In genomic region chr15:3232168-3232835, GRCm38 (mm10) we compare ENCODE assay signal across 9 mouse cellular contexts. TPM values are rescaled to one million over a fixed set of nuclear protein-coding genes. Genes with fewer than 3 reads are reported as not detected.
DNase-seq lines count a peak whose midpoint lies in the region; ATAC-seq and TF ChIP-seq lines count a peak whose summit lies in the region.
"Had no signal": no experiment of that assay in that cellular context is flagged by ENCODE, and none has a peak within 500 bp of the region (broad histone marks: within the 10 kb centered on the region; RNA-seq: fewer than 3 reads in every experiment).

No protein-coding gene starts in this region.

- 17% methylated on average over 9 of the region's 9 CpGs for WGBS in hindbrain, embryonic 14.5 days
- WGBS in liver, embryonic 15.5 days (ENCODE audit: insufficient replicate concordance), result 49% methylated on average over 9 of the region's 9 CpGs
- WGBS in small intestine, adult 2 months, result 62% methylated on average over 9 of the region's 9 CpGs

- no peak for TF ChIP-seq POLR2A in bone marrow macrophage, adult 2 months (IDR thresholded peaks at IDR 0.05; ENCODE audit: borderline replicate concordance, low read depth, low read length)
- no peak for TF ChIP-seq POLR2A in small intestine, adult 2 months (IDR thresholded peaks at IDR 0.05; ENCODE audit: low read depth, low read length)

- no peak for TF ChIP-seq CTCF in gastrocnemius, adult 2 months (IDR thresholded peaks at IDR 0.05)
- TF ChIP-seq CTCF in bone marrow macrophage, adult 2 months (IDR thresholded peaks at IDR 0.05; ENCODE audit: low read depth, low read length), result no peak
- TF ChIP-seq CTCF in small intestine, adult 2 months (IDR thresholded peaks at IDR 0.05; ENCODE audit: extremely low read depth, insufficient read length, insufficient replicate concordance, low read depth, low read length), result no peak

- DNase-seq in gastrocnemius, adult 2 months, result no peak
- DNase-seq in gastrocnemius, postnatal 10 days, result no peak
- no peak for DNase-seq in hindbrain, embryonic 14.5 days (ENCODE audit: low spot score)
- DNase-seq in urinary bladder, postnatal 36 days (ENCODE audit: low spot score in 2 of 2), result no peak

- peaks cover 56% of the 10 kb centered on the region for H3K4me1 ChIP-seq in bone marrow macrophage, adult 2 months (ENCODE audit: control insufficient read depth, insufficient read depth, low read length)
- no peaks in the 10 kb centered on the region; the same call in 1 of the 2 replicates for H3K4me1 ChIP-seq in hindbrain, embryonic 14.5 days (replicated peaks; ENCODE audit: control insufficient read depth, insufficient read depth, low read length)
- peaks cover 16% of the 10 kb centered on the region for H3K4me1 ChIP-seq in liver, embryonic 15.5 days (replicated peaks)
- peaks cover 31% of the 10 kb centered on the region for H3K4me1 ChIP-seq in small intestine, adult 2 months (ENCODE audit: control insufficient read depth, insufficient read depth, insufficient read length, low read length)

- ATAC-seq in hindbrain, embryonic 14.5 days (ENCODE audit: low FRiP score), result peak; percentile 55; the same call in 1 of the 2 replicates
- ATAC-seq in liver, embryonic 15.5 days (ENCODE audit: insufficient read depth), result no peak; the same call in 1 of the 2 replicates
- ATAC-seq in CD4-positive, CD25-positive, alpha-beta regulatory T cell, adult 4 months, result no peak

- intact Hi-C loops in gastrocnemius, adult 2 months (cut with DNase I), result no loop called here

- H3K9ac ChIP-seq in hindbrain, embryonic 14.5 days, result no peak overlapping the region
- no peak overlapping the region for H3K9ac ChIP-seq in liver, embryonic 15.5 days
- H3K9ac ChIP-seq: embryonic facial prominence, embryonic 13.5 days had no signal

- H3K4me3 ChIP-seq in gastrocnemius, adult 2 months, result no peak overlapping the region
- H3K4me3 ChIP-seq in bone marrow macrophage, adult 2 months (ENCODE audit: insufficient read depth, low read length), result no peak overlapping the region
- no peak overlapping the region for H3K4me3 ChIP-seq in hindbrain, embryonic 14.5 days (replicated peaks; ENCODE audit: low read length)
- H3K4me3 ChIP-seq in liver, embryonic 15.5 days (replicated peaks), result no peak overlapping the region
- H3K4me3 ChIP-seq in small intestine, adult 2 months (ENCODE audit: low read depth, low read length), result no peak overlapping the region
- H3K4me3 ChIP-seq: embryonic facial prominence, embryonic 13.5 days had no signal

- peak overlapping the region; percentile 59 for H3K27ac ChIP-seq in gastrocnemius, adult 2 months
- H3K27ac ChIP-seq in bone marrow macrophage, adult 2 months (ENCODE audit: insufficient read depth, low read depth, low read length), result peak overlapping the region; percentile 99
- no peak overlapping the region for H3K27ac ChIP-seq in hindbrain, embryonic 14.5 days
- H3K27ac ChIP-seq in liver, embryonic 15.5 days (replicated peaks), result peak overlapping the region; percentile 55; the same call in 1 of the 2 replicates
- H3K27ac ChIP-seq in small intestine, adult 2 months (ENCODE audit: insufficient read depth, low read depth, low read length), result peak overlapping the region; percentile 26
- H3K27ac ChIP-seq: embryonic facial prominence, embryonic 13.5 days had no signal

- no peak overlapping the region for H3K4me2 ChIP-seq in hindbrain, embryonic 14.5 days (replicated peaks)
- no peak overlapping the region for H3K4me2 ChIP-seq in liver, embryonic 15.5 days
- H3K4me2 ChIP-seq: embryonic facial prominence, embryonic 13.5 days had no signal

- no peaks in the 10 kb centered on the region for H3K27me3 ChIP-seq in hindbrain, embryonic 14.5 days (ENCODE audit: control insufficient read depth, insufficient read depth, low read length)
- H3K27me3 ChIP-seq in liver, embryonic 15.5 days, result no peaks in the 10 kb centered on the region
- H3K27me3 ChIP-seq in small intestine, adult 2 months (ENCODE audit: control insufficient read depth, insufficient read depth, low read length), result no peaks in the 10 kb centered on the region
- H3K27me3 ChIP-seq: embryonic facial prominence, embryonic 13.5 days had no signal

- no peaks in the 10 kb centered on the region for H3K36me3 ChIP-seq in hindbrain, embryonic 14.5 days (replicated peaks; ENCODE audit: control insufficient read depth, insufficient read depth)
- no peaks in the 10 kb centered on the region for H3K36me3 ChIP-seq in liver, embryonic 15.5 days (replicated peaks)
- H3K36me3 ChIP-seq in small intestine, adult 2 months (ENCODE audit: control insufficient read depth, insufficient read depth, low read length), result no peaks in the 10 kb centered on the region
- H3K36me3 ChIP-seq: embryonic facial prominence, embryonic 13.5 days had no signal

- no peaks in the 10 kb centered on the region for H3K9me3 ChIP-seq in hindbrain, embryonic 14.5 days (ENCODE audit: control insufficient read depth, low read length)
- no peaks in the 10 kb centered on the region for H3K9me3 ChIP-seq in liver, embryonic 15.5 days (replicated peaks)
- H3K9me3 ChIP-seq: embryonic facial prominence, embryonic 13.5 days had no signal

RNA-seq across cellular contexts. Expression of gene Selenop, which starts 36.0 kb away (rescaled TPM):
- 100 to 1,000 TPM; 104 to 171 TPM for total RNA-seq in gastrocnemius, adult 2 months (2021)
- 100 to 1,000 TPM; 192 to 212 TPM for total RNA-seq in gastrocnemius, postnatal 10 days (2021)
- polyA plus RNA-seq in bone marrow macrophage, adult 2 months (2012; ENCODE audit: insufficient read depth, insufficient read length, missing spikeins), result 4,878 and 4,880 TPM in 2 replicates
- 184 and 189 TPM in 2 replicates for polyA plus RNA-seq in hindbrain, embryonic 14.5 days (2014; fragmentation: Nextera tagmentation; extraction: Ambion mirVana)
- polyA plus RNA-seq in liver, embryonic 15.5 days (2015; fragmentation: Nextera tagmentation; extraction: Ambion mirVana), result 703 and 863 TPM in 2 replicates
- 201 and 1,598 TPM in 2 replicates for polyA plus RNA-seq in small intestine, adult 2 months (2012; rRNA removed)
- polyA plus RNA-seq in CD4-positive, CD25-positive, alpha-beta regulatory T cell, adult 4 months (2017; shearing (Covaris generic)), result 100 to 1,000 TPM; 163 to 171 TPM
